Mouse (Mus musculus) layer of hippocampus, adult 8-10 months (tissue): ENCODE results near the gene Ascl2. TPM values are rescaled to one million over a fixed set of nuclear protein-coding genes. Genes with fewer than 3 reads are reported as not detected.

Source experiments
- DNase-seq, 2 experiments: peaks; one replicate each; pipeline ENCODE4 v3.0.0; 2022; ENCODE audit warnings: low spot score in 2 of 2
- total RNA-seq, 4 experiments: library from RNA; stranded (reverse); gene quantifications; 2 replicates each; pipeline ENCODE4 v1.2.4; 2022

The Ascl2 gene
- total RNA-seq, 4 experiments from 2014 or later = 0.27 to 0.85 (median 0.36) TPM

GRCm38 (mm10) chr7:143002679-143003078 is 33.6 kb upstream of the Ascl2 start:
- DNase-seq = no peak

GRCm38 (mm10) chr7:142997403-142998150 is 28.5 kb upstream of the Ascl2 start:
- no peak for DNase-seq

- DNase-seq = no peak
These were observed 27.9 kb upstream of the Ascl2 start for GRCm38 (mm10) chr7:142996998-142997397.

- no peak for DNase-seq
These were observed 26.7 kb upstream of the Ascl2 start for GRCm38 (mm10) chr7:142995630-142996338.

- DNase-seq = no peak
These were observed 25.9 kb upstream of the Ascl2 start for GRCm38 (mm10) chr7:142995004-142995403.

GRCm38 (mm10) chr7:142987718-142988117 is 18.7 kb upstream of the Ascl2 start:
- no peak for DNase-seq

- DNase-seq = no peak
These were observed 16.1 kb upstream of the Ascl2 start for GRCm38 (mm10) chr7:142985146-142985545.

- DNase-seq = no peak
These were observed 12.8 kb upstream of the Ascl2 start for GRCm38 (mm10) chr7:142981908-142982307.

- peak; percentile 10 to 57 for DNase-seq
These were observed 918 bp downstream of the Ascl2 start for GRCm38 (mm10) chr7:142967884-142968808.

- DNase-seq = no peak
These were observed 1.6 kb downstream of the Ascl2 start for GRCm38 (mm10) chr7:142967414-142967883.

- no peak for DNase-seq
These were observed 9.3 kb downstream of the Ascl2 start for GRCm38 (mm10) chr7:142959752-142960151.

GRCm38 (mm10) chr7:142958817-142959216 is 10.2 kb downstream of the Ascl2 start:
- DNase-seq = no peak

GRCm38 (mm10) chr7:142956018-142956417 is 13.0 kb downstream of the Ascl2 start:
- DNase-seq = no peak

- DNase-seq = no peak
These were observed 19.5 kb downstream of the Ascl2 start for GRCm38 (mm10) chr7:142949568-142949967.

GRCm38 (mm10) chr7:142937631-142938030 is 31.4 kb downstream of the Ascl2 start:
- no peak for DNase-seq

GRCm38 (mm10) chr7:142935708-142936107 is 33.4 kb downstream of the Ascl2 start:
- no peak for DNase-seq

- no peak for DNase-seq
These were observed 36.6 kb downstream of the Ascl2 start for GRCm38 (mm10) chr7:142932469-142932868.

GRCm38 (mm10) chr7:142931028-142931427 is 38.0 kb downstream of the Ascl2 start, which contains the start of gene Th:
Gene Th, minus strand, starts transcription at chr7:142931128.
- DNase-seq = no peak

GRCm38 (mm10) chr7:142929516-142929915 is 39.5 kb downstream of the Ascl2 start:
- no peak for DNase-seq

- no peak for DNase-seq
These were observed 41.8 kb downstream of the Ascl2 start for GRCm38 (mm10) chr7:142927293-142927692.
